Mouse (Mus musculus): ENCODE measurements around the gene Adad2.

The Adad2 gene

DNA sequence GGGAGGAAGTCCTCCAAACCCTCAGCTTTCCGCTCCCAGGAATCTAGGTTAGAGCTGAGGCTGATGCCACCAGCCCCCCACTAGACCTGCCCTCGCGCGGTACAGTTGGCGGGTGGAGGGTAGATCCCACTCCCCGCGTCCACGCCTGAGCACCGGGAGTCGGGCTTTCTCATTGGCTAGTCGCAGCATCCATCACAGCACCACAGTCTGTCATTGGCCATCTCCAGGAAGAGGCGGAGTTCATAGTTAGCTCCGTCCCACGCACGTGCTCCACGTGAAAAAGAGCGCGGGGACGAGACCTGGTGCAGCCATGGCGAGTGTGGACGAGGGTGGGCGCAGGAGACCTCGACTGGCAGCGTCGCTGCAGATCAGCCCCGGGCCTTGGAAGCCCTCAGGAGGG is at the start of gene Adad2:
Adad2 (plus strand) TSS at position 277 of the 400 bp plus-strand sequence.
- DNase-seq (ENCODE audit: low read depth, low spot score) = no peak

DNA sequence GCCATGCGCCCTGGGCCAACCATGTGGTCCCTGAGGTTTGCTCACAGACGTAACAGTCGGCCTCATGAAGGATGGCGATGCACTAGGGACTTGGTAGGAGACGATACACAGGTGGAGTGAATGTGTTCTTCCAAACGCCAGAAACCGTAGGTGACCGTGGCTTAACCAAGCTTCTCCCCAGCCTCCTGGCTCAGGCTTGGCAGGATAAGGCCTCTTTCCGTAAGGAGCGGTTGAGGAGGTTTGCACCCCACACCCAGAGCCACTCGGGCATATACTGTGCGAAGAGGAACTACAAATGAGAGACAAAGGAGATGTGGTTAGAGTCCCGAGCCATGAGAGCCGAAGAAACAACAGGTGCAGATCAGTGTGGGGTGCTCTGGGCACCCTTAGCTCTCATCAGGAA is 48.7 kb upstream of the Adad2 start:
- DNase-seq (ENCODE audit: low read depth, low spot score) = no peak

DNA sequence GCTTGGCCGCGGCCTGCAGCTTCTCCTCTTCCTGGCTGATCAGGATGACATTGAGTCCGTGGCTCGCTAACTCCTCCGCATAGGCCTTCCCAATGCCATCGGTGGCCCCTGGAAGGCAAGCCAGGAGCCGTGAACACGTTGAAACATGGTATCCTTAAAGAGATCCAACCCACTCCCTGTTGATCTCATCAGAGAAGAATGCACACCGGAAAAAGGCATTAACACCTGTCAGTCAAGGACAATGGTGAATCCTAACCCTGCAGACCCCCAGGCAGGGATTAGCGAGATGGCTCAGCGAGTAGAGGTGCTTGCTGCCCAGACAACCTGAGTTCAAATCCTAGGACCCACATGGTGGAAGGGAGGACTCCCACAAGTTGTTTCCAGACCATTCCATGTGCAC is 46.2 kb upstream of the Adad2 start:
- no peak for DNase-seq (ENCODE audit: low read depth, low spot score)

DNA sequence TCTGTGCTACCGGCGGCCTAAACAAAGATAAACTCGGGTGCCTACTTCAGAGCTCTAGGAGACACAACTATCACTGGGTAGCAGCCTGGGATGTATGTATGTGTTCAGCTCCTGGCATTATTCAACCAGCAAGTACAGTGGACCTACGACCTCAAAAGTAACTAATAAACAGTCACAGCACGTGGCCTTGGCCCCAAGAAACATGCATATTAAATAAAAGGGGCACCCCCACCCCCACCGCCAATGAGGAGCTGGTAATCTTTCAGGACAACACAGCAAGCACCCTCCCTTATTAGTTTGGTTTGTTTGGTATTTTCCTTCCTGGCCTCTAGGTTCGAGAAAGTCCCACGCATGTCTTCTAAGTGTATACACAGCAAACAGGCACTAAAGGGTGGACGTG is 44.3 kb upstream of the Adad2 start:
- no peak for DNase-seq (ENCODE audit: low read depth, low spot score)

DNA sequence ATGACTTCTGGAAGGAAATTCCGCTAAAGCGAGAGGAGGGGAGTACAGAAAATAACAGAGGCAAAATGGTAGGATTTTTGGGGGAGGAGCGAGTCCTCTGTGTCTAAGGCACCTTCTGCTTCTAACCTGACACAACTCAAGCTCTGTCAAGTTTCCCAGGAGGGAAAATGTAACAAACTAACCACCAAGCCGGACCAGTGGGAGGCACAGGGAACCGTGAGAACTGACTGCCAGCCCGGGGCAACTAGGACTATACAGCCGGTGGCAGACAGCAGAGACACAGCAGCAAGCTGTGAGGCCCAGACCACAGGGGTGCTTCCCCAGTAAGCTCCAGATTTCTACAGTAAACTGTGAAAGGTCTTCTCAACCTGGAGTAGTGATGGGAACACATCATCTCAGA is 43.6 kb upstream of the Adad2 start:
- DNase-seq (ENCODE audit: low read depth, low spot score) = no peak

DNA sequence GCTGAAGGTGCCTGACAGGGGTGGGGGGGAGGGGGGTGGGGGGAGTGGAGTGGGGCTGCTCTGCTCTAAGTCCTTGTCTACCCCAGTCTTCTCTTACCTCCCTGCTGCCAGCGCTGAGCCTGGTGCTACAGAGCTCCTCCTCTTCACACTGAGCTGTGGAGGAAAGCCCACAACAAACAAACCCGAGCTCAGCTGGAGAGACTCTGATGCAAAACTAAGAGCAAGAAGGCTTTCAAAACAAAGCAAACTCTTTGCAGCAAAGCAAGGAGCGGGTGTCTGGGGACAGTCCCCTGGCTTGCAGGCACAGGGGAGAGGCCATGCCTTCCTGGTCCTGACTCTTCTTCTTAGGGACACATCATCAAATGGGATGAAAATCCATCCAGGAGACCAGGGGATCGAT is 42.7 kb upstream of the Adad2 start:
- no peak for DNase-seq (ENCODE audit: low read depth, low spot score)

DNA sequence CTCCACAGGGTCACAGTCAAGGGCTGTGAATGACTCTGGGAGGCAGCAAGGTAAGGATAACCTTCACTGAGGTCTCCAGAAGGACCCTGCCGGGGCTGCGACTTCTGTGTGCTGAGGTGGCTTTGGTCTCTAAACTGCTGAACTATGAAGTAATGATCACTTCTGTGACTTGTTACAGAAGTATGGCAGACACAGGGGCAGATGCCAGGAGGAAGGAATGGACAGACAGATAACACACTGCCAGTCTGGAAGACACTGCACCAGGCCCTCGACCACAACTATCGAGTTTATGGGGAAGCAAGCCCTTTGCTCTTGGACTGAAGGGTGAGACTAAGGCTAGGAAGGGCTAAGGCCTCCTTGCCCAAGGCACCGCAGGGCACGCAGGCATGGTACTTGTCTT is 41.4 kb upstream of the Adad2 start:
- DNase-seq (ENCODE audit: low read depth, low spot score) = no peak

DNA sequence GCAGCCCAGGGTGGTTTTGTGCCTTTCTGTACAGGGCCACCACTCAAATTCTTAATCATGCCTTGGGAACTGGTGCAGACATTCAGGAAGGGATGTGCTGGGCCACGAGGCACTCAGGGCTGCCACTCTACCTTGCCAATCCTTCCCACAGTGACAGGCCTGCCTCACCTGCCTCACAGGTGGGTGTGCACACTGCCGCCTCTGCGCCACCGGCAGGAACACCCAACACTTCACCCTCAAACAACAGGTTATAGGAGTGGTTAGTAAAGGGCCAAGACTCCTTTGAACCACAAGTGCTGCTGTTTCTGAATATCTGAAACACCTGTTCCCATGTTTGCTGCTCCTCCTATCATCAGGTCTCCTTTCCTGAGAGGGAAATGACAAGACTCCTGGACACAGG is 40.1 kb upstream of the Adad2 start:
- no peak for DNase-seq (ENCODE audit: low read depth, low spot score)

DNA sequence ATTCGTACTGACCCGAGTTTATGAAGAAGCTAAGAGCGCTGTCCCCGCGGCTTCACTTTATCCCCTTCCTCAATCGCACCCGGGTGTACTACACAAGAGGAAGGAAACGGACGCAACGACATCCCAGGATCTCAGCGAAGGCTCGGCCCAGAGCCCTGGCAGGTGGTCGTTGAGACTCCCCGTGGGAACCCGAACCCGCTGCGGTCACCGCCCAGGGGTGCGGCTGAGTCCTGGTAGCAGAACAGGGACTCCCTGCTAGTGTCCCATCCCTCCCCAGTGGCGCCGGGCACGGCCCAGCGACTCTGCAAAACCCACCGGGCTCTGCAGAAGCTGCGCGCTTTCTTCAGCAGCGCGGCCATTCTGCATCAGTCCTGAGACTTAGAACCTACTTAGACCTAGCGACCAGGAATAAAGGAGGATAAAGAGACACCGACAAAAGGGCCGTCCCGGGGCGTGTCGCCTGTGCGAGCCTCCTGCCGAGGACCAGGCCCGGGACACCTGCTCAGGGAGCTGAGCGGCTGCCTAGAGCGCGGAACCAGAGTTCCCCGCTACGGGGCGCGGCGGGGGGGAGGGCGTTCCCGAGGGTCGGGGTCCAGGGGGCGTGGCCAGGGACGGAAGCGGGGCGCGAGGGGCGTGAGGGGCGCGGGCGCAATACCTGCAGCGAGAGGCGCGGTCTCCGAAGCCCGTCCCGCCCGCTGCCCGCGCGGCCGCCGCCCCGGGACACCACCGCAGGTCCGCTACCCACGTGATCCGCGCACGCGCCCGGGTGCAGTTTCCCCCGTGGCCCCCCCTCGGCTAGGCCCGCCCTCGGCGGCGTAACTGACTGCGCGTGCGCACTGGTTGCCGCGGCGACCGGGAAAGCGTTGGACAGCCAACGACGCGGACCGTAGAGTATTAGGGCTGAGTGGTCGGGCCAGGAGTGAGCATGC is 37.8 kb upstream of the Adad2 start, which contains the start of the genes Hsdl1 and Dnaaf1:
Hsdl1 (minus strand) TSS at position 747 of the 929 bp plus-strand sequence.
Dnaaf1 (plus strand) TSS at position 799 of the 929 bp plus-strand sequence.
- peak; percentile 93 for DNase-seq (ENCODE audit: low read depth, low spot score)

DNA sequence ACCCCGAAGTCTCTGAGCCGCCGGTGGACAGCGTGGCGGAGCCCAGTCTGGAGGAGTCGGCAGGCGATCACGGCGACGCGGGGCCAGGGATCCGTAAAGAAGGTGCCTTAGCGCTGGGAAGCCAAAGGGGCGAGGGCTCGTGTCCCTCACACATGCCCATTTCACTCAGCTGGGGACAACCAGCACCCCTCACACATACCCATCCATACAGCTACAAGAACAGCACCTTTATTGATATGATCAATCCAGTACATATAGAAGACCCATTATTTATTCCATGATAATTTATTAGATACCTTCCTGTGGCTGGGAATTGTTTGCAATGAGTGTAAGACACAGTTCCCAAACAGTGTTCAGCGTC is 37.2 kb upstream of the Adad2 start:
- no peak for DNase-seq (ENCODE audit: low read depth, low spot score)

DNA sequence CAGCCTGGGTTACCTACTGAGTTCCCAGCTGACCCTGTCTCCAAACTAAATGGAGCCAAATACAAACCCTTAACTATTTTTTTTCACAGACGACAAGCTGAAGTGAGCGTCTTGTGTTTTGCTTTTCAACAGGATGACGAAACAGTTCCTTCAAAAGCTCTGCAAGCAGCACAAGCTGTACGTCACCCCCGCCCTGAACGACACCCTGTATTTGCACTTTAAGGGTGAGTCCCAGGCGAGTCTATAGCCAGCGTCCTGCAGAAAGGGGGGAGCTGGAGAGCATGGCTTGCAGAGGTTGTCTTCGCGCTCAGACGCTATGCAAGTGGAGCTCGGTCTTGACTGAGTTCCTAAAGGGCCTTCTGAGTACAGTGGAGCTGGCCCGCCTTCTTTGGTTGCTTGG is 33.5 kb upstream of the Adad2 start:
- no peak for DNase-seq (ENCODE audit: low read depth, low spot score)

DNA sequence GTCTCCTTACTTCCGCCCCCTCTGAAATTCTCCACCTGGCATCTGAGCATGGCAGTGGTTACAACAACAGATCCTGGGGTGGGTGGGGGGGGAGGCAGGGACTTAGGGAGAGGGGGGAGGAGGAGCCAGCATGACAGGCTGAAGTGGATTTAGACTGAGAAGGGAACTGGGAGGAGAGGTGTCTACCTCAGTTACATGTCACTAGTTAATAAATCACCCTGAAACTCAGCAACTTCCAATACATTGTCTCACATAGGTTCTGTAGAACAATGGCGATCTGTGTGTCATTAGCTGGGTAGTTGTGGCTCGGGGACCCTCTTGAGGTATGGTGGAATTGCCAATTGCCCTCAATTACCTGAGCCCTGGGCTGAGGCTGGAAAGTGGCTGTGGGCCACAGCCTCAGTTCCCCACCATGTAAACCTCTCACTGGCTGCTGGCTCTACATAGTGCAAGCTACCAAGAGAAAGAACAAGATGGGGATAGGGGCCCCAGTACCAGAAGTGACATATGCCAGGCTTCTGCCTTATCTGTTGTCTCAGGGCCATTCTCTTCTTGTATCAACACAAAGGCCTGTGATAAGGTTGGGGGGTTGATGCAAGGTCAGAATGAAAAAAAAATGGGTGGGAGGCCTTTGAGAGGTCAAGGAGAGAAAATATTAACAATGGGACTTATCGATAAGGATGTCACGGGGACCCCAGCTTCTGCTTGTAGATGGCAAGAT is 31.9 kb upstream of the Adad2 start:
- DNase-seq (ENCODE audit: low read depth, low spot score) = no peak

DNA sequence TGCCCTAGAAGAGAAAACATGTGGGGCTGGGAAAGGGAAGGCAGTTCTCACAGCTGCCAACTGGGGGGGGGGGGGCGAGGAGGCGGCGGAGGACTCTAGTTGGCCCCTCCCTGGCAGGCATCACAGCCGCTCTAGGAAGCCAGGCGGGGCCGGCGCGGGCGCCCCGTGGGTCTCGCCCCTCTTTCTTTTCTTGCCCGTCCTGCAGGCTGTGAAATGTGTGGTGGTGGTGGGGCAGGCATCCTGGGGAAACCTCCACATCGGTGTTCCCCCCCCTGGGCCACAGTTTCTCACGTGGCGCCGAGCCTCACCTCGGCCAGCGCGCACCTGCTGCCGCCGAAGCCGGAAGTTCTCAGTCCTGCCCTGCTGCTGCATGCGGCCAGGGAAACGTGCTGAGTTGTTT is 26.6 kb upstream of the Adad2 start:
- DNase-seq (ENCODE audit: low read depth, low spot score) = no peak

DNA sequence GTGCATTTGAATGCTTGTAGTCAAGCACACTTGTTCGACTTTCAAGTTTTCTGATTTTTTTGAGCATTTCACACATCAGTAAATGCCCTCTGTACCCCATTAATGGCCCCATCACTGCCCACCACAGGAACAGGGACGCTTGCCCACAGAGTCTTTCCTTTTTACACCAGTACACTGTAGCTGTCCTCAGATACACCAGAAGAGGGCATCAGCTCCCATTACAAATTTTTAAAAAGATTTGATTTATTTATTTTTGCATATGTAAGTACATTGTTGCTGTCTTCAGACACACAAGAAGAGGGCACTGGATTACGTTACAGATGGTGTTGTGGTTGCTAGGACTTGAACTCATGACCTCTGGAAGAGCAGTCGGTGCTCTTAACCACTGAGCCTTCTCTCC is 24.2 kb upstream of the Adad2 start:
- DNase-seq (ENCODE audit: low read depth, low spot score) = no peak

DNA sequence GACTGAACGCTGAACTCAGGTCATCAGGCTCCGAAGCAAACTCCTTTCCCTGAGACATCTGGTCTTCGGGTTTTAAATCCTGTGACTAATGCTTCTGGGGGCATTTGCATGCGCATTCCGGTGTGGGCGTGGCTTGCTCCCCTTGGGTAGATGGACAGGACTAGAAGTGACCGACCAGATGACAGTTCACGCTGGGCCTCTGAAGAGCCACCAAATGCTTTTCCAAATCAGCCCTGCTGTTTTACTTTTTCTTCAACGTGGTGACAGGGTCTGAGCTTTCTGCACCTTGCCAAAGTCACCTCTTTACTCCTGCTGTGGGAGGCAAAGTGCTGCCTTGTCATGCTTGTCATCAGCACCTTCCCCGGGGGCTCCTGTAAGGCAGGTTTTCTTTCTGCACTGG is 23.7 kb upstream of the Adad2 start:
- DNase-seq (ENCODE audit: low read depth, low spot score) = no peak

DNA sequence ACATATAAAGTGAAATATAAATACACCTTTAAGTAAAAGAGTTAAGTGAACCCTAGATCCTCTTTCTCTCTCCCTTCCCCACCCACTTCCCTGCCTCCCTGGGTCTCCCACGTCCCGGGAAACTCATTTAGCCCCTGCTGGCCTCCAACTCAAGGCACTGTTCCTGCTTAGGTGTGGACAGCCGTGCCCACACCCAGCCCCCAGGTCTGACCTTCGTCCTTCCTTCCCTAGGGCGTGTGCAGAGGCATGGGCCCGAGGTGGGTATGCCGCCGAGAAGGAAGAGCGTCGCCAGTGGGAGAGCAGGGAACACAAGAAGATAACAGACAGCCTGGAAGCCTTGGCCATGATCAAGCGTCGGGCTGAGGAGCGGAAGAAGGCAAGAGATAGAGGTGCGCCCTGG is 22.2 kb upstream of the Adad2 start:
- no peak for DNase-seq (ENCODE audit: low read depth, low spot score)

DNA sequence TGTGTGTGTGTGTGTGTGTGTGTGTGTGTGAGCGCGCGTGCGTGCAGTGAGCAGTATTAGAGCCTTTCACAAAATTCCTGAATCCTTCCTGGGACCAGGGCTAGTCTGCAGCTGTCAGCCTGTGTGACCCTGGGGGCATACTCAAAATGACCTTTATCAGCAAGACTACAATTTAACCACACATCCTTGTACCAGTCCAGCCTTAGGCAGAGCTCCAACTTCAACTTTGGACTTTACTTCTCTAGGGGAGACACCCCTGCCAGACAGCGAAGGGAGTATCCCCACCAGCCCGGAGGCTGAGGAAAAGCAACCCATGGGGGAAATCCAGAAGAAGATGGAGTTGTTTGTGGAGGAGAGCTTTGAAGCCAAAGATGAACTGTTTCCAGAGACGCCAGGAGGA is 21.1 kb upstream of the Adad2 start:
- DNase-seq (ENCODE audit: low read depth, low spot score) = no peak

DNA sequence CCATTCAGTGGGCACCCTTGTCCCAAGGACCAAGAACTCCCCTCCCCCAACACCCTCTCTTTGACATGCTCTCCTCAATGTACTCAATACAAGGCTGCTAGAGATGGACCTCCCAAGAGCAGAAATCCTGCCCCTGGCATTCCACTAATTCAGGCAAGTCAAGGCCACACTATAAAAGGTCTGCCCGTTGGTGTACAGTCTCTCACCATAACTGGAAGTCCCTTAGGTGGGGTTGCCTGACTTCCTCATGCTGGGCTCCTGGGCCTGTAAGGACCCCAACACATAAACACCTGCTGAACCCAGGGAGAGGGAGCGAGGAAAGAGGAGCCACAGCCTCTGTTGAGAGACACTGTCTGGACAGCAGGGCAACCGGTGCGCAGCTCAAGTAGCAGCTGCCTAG is 8.8 kb upstream of the Adad2 start:
- no peak for DNase-seq (ENCODE audit: low read depth, low spot score)

DNA sequence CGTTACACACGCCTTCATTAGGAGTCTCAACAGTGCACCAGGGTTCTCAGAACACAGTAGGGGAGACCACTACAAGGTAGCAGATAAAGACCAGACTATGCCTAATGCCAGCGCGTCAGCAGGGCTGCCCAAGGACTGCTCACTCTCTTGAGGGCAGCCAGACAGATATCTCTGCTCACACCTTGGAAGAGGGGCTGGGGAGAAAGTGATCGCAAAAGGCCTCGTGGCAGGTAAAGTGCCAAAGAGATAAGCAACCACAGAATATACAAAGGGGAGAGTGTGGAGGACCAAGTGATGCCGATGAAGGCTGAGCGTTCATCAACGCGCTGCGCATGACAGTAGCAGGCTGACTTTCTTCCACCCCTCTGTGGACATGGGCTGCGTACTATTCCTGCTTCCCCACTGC is 8.1 kb upstream of the Adad2 start:
- DNase-seq (ENCODE audit: low read depth, low spot score) = peak; percentile 12

DNA sequence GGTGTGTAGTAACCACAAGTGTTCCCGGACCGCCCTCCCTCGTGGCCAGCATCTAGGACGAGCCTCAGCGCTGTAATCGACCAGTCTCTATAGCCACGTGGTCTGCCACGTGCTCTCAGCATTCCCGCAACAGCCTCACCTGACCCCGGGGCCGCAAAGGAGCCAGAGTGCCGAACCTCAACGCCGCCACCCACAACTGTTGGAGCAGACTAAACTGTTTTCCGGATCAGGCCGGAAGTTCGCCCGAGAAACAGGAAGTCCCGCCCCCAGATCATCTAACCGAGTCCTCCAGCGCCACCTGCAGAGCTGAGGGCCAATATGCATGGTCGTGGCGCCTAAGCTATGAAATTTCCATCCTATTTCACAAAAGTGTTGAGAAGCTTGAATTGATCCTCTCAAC is 7.6 kb upstream of the Adad2 start, which contains the start of gene Taf1c:
Taf1c (minus strand) TSS at position 227 of the 400 bp plus-strand sequence.
- peak; percentile 96 for DNase-seq (ENCODE audit: low read depth, low spot score)

DNA sequence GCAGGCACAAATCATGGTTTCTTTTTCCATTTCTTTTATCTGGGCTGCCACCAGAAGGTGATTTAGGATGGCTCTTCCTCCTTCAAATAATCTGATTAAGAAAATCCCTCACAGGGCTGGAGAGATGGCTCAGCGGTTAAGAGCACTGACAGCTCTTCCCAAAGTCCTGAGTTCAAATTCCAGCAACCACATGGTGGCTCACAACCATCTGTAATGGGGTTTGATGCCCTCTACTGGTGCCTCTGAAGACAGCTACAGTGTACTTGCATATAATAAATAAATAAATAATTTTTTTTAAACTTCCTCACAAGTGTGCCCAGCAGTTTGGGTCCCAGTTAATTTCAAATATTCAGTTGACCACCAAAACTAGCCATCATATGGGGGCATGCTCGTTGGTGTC is 6.3 kb upstream of the Adad2 start:
- peak; percentile 34 for DNase-seq (ENCODE audit: low read depth, low spot score)

DNA sequence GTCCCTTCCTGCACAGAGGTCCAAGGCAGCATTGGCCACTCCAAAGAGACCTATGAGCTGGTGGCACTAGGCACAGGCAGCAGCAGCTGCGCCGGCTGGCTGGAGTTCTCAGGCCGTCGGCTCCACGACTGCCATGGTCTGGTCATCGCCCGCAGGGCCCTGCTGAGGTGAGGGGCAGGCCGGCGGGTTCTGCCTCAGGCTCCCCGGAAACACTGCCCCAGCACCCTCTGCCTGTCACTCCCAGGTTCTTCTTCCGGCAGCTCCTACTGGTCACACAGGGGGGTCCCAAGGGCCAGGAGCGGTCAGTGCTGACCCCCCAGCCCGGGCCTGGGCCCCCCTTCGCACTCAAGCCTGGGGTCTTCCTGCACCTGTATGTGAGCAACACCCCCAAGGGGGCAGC is 2.5 kb downstream of the Adad2 start:
- no peak for DNase-seq (ENCODE audit: low read depth, low spot score)

DNA sequence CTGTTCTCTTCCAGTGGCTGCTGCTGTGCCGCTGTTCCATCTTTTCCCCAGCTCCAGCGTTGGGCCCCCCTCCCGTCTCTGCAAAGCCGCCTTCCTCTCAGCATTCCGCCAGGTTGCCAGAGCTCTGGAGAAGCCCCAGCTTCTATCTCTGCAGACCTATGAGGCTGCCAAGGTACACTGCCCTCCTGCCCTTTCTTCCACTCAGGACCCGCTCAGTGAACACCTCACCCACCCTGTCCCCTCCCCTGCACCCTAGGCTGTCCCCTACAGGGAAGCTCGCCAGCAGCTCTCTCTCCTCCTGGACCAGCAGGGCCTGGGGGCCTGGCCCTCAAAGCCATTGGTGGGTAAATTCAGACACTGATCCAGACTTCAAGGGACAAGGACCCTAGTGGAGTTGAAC is 3.8 kb downstream of the Adad2 start:
- no peak for DNase-seq (ENCODE audit: low read depth, low spot score)
